ENCODE assay signal across 10 mouse cellular contexts in the genomic region with DNA sequence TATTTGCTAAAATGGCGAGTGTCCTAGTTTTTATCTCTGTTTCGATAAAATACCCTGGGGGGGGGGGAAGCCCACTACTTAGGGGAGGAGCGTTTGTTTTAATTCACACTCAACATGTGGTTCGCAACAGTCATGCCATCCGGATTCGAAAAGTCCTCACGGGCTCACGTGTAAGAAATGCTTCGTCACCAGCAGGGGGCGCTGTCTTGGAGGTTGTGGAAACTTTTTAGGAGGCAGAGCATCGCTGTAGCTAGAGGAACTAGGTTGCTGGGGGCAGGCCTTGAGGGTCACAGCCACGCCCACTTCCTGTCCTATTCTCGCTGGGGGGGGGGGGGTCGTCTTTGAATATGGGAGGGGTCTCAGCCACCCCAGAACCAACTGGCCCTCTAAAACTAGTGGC.
DNase-seq lines count a peak whose midpoint lies in the region; ATAC-seq and TF ChIP-seq lines count a peak whose summit lies in the region.
"Had no signal": no experiment of that assay in that cellular context is flagged by ENCODE, and none has a peak within 500 bp of the region (broad histone marks: within the 10 kb centered on the region; RNA-seq: fewer than 3 reads in every experiment).

No protein-coding gene starts in this region.

- no peaks in the 10 kb centered on the region for H3K4me1 ChIP-seq in forebrain, postnatal 0 days (ENCODE audit: insufficient read depth)
- H3K4me1 ChIP-seq in forebrain, embryonic 12.5 days, result no peaks in the 10 kb centered on the region
- H3K4me1 ChIP-seq in liver, embryonic 14.5 days (replicated peaks; ENCODE audit: control insufficient read depth in 2 of 2, insufficient read depth in 2 of 2, low read length in 1 of 2), result no peaks in the 10 kb centered on the region
- no peaks in the 10 kb centered on the region for H3K4me1 ChIP-seq in liver, embryonic 11.5 days (replicated peaks; ENCODE audit: control insufficient read depth, insufficient read depth, low read length)
- H3K4me1 ChIP-seq: heart, embryonic 12.5 days had no signal

- no peak overlapping the region for H3K9ac ChIP-seq in forebrain, postnatal 0 days
- H3K9ac ChIP-seq in forebrain, embryonic 12.5 days, result no peak overlapping the region
- H3K9ac ChIP-seq in liver, embryonic 14.5 days (replicated peaks), result no peak overlapping the region
- H3K9ac ChIP-seq in liver, embryonic 11.5 days (ENCODE audit: low read depth, low read length), result no peak overlapping the region
- H3K9ac ChIP-seq: heart, embryonic 12.5 days had no signal

- no peak for TF ChIP-seq EP300 in liver, embryonic 14.5 days (IDR thresholded peaks at IDR 0.05; ENCODE audit: low read depth)

- no peak for DNase-seq in forebrain, postnatal 0 days
- DNase-seq in liver, embryonic 14.5 days (ENCODE audit: low read depth in 3 of 3, low spot score in 3 of 3), result no peak
- DNase-seq in liver, embryonic 11.5 days (ENCODE audit: low spot score), result no peak
- DNase-seq in B cell, adult 2 months, result peak; percentile 39 to 47
- peak; percentile 19 for DNase-seq in induced T-regulatory cell, adult 2 months (ENCODE audit: low read depth)
- no peak for DNase-seq in layer of hippocampus, adult 8-10 months (ENCODE audit: low spot score in 2 of 2)
- DNase-seq in gastrocnemius, postnatal 14 days, result no peak

- intact Hi-C loops in gastrocnemius, postnatal 14 days (cut with DNase I; ENCODE audit: low total_unique reads), result no loop called here

- no peak overlapping the region for H3K27ac ChIP-seq in forebrain, postnatal 0 days (ENCODE audit: low read depth, low read length)
- no peak overlapping the region for H3K27ac ChIP-seq in forebrain, embryonic 12.5 days
- H3K27ac ChIP-seq in liver, embryonic 14.5 days, result no peak overlapping the region
- no peak overlapping the region for H3K27ac ChIP-seq in liver, embryonic 11.5 days (ENCODE audit: low read depth, low read length)
- H3K27ac ChIP-seq: forebrain, embryonic 10.5 days had no signal

- no peaks in the 10 kb centered on the region for H3K27me3 ChIP-seq in forebrain, postnatal 0 days (ENCODE audit: insufficient read depth, low read length)
- H3K27me3 ChIP-seq in forebrain, embryonic 12.5 days, result no peaks in the 10 kb centered on the region
- no peaks in the 10 kb centered on the region for H3K27me3 ChIP-seq in liver, embryonic 14.5 days (ENCODE audit: control insufficient read depth, insufficient read depth, low read length)
- H3K27me3 ChIP-seq in liver, embryonic 11.5 days (replicated peaks; ENCODE audit: control insufficient read depth, insufficient read depth, low read length), result no peaks in the 10 kb centered on the region
- H3K27me3 ChIP-seq: heart, embryonic 12.5 days had no signal

- no peak overlapping the region for H3K4me2 ChIP-seq in forebrain, postnatal 0 days (ENCODE audit: low read depth)
- no peak overlapping the region for H3K4me2 ChIP-seq in forebrain, embryonic 12.5 days
- H3K4me2 ChIP-seq in liver, embryonic 14.5 days (ENCODE audit: low read depth), result no peak overlapping the region
- H3K4me2 ChIP-seq in liver, embryonic 11.5 days, result no peak overlapping the region
- H3K4me2 ChIP-seq: heart, embryonic 12.5 days had no signal

- TF ChIP-seq CTCF in forebrain, postnatal 0 days (IDR thresholded peaks at IDR 0.05; ENCODE audit: low read depth), result peak; percentile 46
- TF ChIP-seq CTCF in liver, embryonic 14.5 days (IDR thresholded peaks at IDR 0.05; ENCODE audit: low read depth), result peak; percentile 65

- H3K4me3 ChIP-seq in forebrain, postnatal 0 days (ENCODE audit: low read depth, low read length), result no peak overlapping the region
- H3K4me3 ChIP-seq in forebrain, embryonic 12.5 days (replicated peaks), result no peak overlapping the region
- H3K4me3 ChIP-seq in liver, embryonic 14.5 days (ENCODE audit: insufficient read depth in 1 of 2, low read depth in 2 of 2, low read length in 2 of 2), result no peak overlapping the region
- no peak overlapping the region for H3K4me3 ChIP-seq in liver, embryonic 11.5 days (ENCODE audit: low read depth, low read length)
- H3K4me3 ChIP-seq: forebrain, embryonic 10.5 days; heart, embryonic 12.5 days had no signal

- WGBS in forebrain, postnatal 0 days, result 89% methylated on average over 14 of the region's 14 CpGs
- 85% methylated on average over 13 of the region's 14 CpGs for WGBS in forebrain, embryonic 12.5 days
- 71% methylated on average over 14 of the region's 14 CpGs for WGBS in liver, embryonic 14.5 days (ENCODE audit: insufficient replicate concordance)
- 74% methylated on average over 14 of the region's 14 CpGs for WGBS in liver, embryonic 11.5 days

- no peaks in the 10 kb centered on the region for H3K9me3 ChIP-seq in forebrain, postnatal 0 days (ENCODE audit: low read length)
- no peaks in the 10 kb centered on the region for H3K9me3 ChIP-seq in forebrain, embryonic 12.5 days
- no peaks in the 10 kb centered on the region for H3K9me3 ChIP-seq in liver, embryonic 14.5 days (ENCODE audit: control insufficient read depth, low read length)
- no peaks in the 10 kb centered on the region for H3K9me3 ChIP-seq in liver, embryonic 11.5 days (ENCODE audit: control insufficient read depth, low read length)
- H3K9me3 ChIP-seq: heart, embryonic 12.5 days had no signal

- ATAC-seq in forebrain, postnatal 0 days, result no peak
- no peak for ATAC-seq in forebrain, embryonic 12.5 days (ENCODE audit: low FRiP score)
- ATAC-seq in liver, embryonic 14.5 days (ENCODE audit: insufficient read depth), result no peak
- no peak for ATAC-seq in liver, embryonic 11.5 days (replicated peaks; ENCODE audit: low FRiP score)

- H3K36me3 ChIP-seq in forebrain, postnatal 0 days (ENCODE audit: insufficient read depth), result no peaks in the 10 kb centered on the region
- H3K36me3 ChIP-seq in forebrain, embryonic 12.5 days (replicated peaks), result no peaks in the 10 kb centered on the region
- no peaks in the 10 kb centered on the region for H3K36me3 ChIP-seq in liver, embryonic 14.5 days (replicated peaks; ENCODE audit: control insufficient read depth, insufficient read depth, low read depth)
- H3K36me3 ChIP-seq in liver, embryonic 11.5 days (ENCODE audit: control insufficient read depth, insufficient read depth, low read length), result no peaks in the 10 kb centered on the region
- H3K36me3 ChIP-seq: forebrain, embryonic 10.5 days; heart, embryonic 12.5 days had no signal

Comparison
In these comparisons a context has a peak if more than half of its experiments do, and no peak if none do; other contexts are left out.
1. DNase-seq: peak in B cell, adult 2 months (2 of 2) and induced T-regulatory cell, adult 2 months (single experiment); none in forebrain, postnatal 0 days (single experiment), liver, embryonic 14.5 days (0 of 3), liver, embryonic 11.5 days (single experiment), layer of hippocampus, adult 8-10 months (0 of 2) and gastrocnemius, postnatal 14 days (single experiment).